Mouse (Mus musculus) liver, embryonic 15.5 days (tissue): Measurements from ENCODE around the gene Adck2. TPM values are rescaled to one million over a fixed set of nuclear protein-coding genes. Genes with fewer than 3 reads are reported as not detected.

Experiments
- ATAC-seq: fragments of 200-750 bp; cut with Nextera tagmentation; 2 replicates; pipeline ENCODE4 v1.8.0; 2017; ENCODE audit warnings: moderate number of reproducible peaks, mild to moderate bottlenecking, moderate library complexity; ENCODE audit not compliant: insufficient read depth
- H3K27ac ChIP-seq: fragments of 300-500 bp; sonication (generic); replicated peaks from 2 replicates; pipeline ENCODE4 v1.5.1; 2015; ENCODE audit warnings: mild to moderate bottlenecking, inconsistent platforms
- H3K27me3 ChIP-seq: fragments of 300-500 bp; sonication (generic); 2 replicates; pipeline ENCODE4 v1.6.1; 2015; ENCODE audit warnings: mild to moderate bottlenecking, inconsistent platforms
- H3K36me3 ChIP-seq: fragments of 300-500 bp; sonication (generic); replicated peaks from 2 replicates; pipeline ENCODE4 v1.6.1; 2015; ENCODE audit warnings: moderate library complexity, mild to moderate bottlenecking, inconsistent platforms
- H3K4me1 ChIP-seq: fragments of 300-500 bp; sonication (generic); replicated peaks from 2 replicates; pipeline ENCODE4 v1.6.1; 2015; ENCODE audit warnings: inconsistent platforms
- H3K4me2 ChIP-seq: fragments of 300-500 bp; sonication (generic); 2 replicates; pipeline ENCODE4 v1.6.1; 2015; ENCODE audit warnings: moderate library complexity, mild to moderate bottlenecking, inconsistent platforms
- H3K4me3 ChIP-seq: fragments of 300-500 bp; sonication (generic); replicated peaks from 2 replicates; pipeline ENCODE4 v1.5.1; 2015; ENCODE audit warnings: mild to moderate bottlenecking, inconsistent platforms
- H3K9ac ChIP-seq: fragments of 300-500 bp; sonication (generic); 2 replicates; pipeline ENCODE4 v1.6.1; 2015; ENCODE audit warnings: moderate library complexity, mild to moderate bottlenecking, inconsistent platforms
- H3K9me3 ChIP-seq: fragments of 300-500 bp; sonication (generic); replicated peaks from 2 replicates; pipeline ENCODE4 v1.6.1; 2016; ENCODE audit warnings: inconsistent platforms
- WGBS: fragments of 180-500 bp; shearing (Covaris S2); methylation state at CpG from one replicate; pipeline ENCODE4 v1.1.7; 2015; ENCODE audit warnings: mixed read lengths; ENCODE audit not compliant: insufficient replicate concordance; 5-methylcytosine and 5-hydroxymethylcytosine counted together
- polyA plus RNA-seq: library from polyadenylated mRNA; unstranded; fragments of >200 nt; fragmentation: Nextera tagmentation; extraction: Ambion mirVana; gene quantifications from 2 replicates; pipeline ENCODE4 v1.2.1, GENCODE M21; 2015

Adck2 gene
- polyA plus RNA-seq, 1 experiment from 2014 or later = 10.9 TPM

- Histone ChIP-seq H3K4me2 (no peak overlapping the region), H3K4me1 (peaks cover 18% of the 10 kb centered on the region), H3K9ac (no peak overlapping the region), H3K36me3 (no peaks in the 10 kb centered on the region), H3K27ac (no peak overlapping the region), H3K27me3 (peaks cover 3% of the 10 kb centered on the region; the same call in 1 of the 2 replicates), H3K4me3 (no peak overlapping the region), H3K9me3 (no peaks in the 10 kb centered on the region)
- ATAC-seq = no peak
- WGBS = 38% methylated on average over 2 of the region's 2 CpGs
Measured at GRCm38 (mm10) chr6:39540563-39540962, 33.1 kb upstream of the Adck2 start.

GRCm38 (mm10) chr6:39542631-39543597, 30.8 kb upstream of the Adck2 start:
- 39% methylated on average over 15 of the region's 15 CpGs for WGBS
- no peak overlapping the region for H3K4me2 ChIP-seq
- no peaks in the 10 kb centered on the region for H3K9me3 ChIP-seq
- peaks cover 18% of the 10 kb centered on the region for H3K4me1 ChIP-seq
- peaks cover 3% of the 10 kb centered on the region; the same call in 1 of the 2 replicates for H3K27me3 ChIP-seq
- H3K27ac ChIP-seq = no peak overlapping the region; the same call in 1 of the 2 replicates
- no peak overlapping the region for H3K4me3 ChIP-seq
- no peaks in the 10 kb centered on the region for H3K36me3 ChIP-seq
- H3K9ac ChIP-seq = no peak overlapping the region
- ATAC-seq = peak; percentile 52; the same call in 1 of the 2 replicates

GRCm38 (mm10) chr6:39543769-39544420, 29.8 kb upstream of the Adck2 start:
- WGBS = 60% methylated on average over 15 of the region's 15 CpGs

GRCm38 (mm10) chr6:39545474-39545873, 28.2 kb upstream of the Adck2 start:
- no peak overlapping the region for H3K4me3 ChIP-seq
- no peaks in the 10 kb centered on the region for H3K27me3 ChIP-seq
- H3K9me3 ChIP-seq = no peaks in the 10 kb centered on the region
- H3K9ac ChIP-seq = no peak overlapping the region
- H3K27ac ChIP-seq = no peak overlapping the region
- no peak for ATAC-seq
- 71% methylated on average over 7 of the region's 7 CpGs for WGBS
- H3K36me3 ChIP-seq = no peaks in the 10 kb centered on the region
- H3K4me2 ChIP-seq = no peak overlapping the region
- peaks cover 12% of the 10 kb centered on the region for H3K4me1 ChIP-seq

More at GRCm38 (mm10) chr6:39543769-39544420, 29.8 kb upstream of the Adck2 start:
- Histone ChIP-seq H3K27me3 (no peaks in the 10 kb centered on the region), H3K4me2 (no peak overlapping the region), H3K27ac (no peak overlapping the region), H3K36me3 (no peaks in the 10 kb centered on the region), H3K9me3 (no peaks in the 10 kb centered on the region), H3K9ac (no peak overlapping the region), H3K4me1 (peaks cover 18% of the 10 kb centered on the region), H3K4me3 (no peak overlapping the region)
- ATAC-seq = no peak

GRCm38 (mm10) chr6:39548030-39548429, 25.6 kb upstream of the Adck2 start:
- no peaks in the 10 kb centered on the region for H3K36me3 ChIP-seq
- 59% methylated on average over 5 of the region's 5 CpGs for WGBS
- H3K27me3 ChIP-seq = no peaks in the 10 kb centered on the region
- no peak for ATAC-seq
- H3K4me1 ChIP-seq = peaks cover 4% of the 10 kb centered on the region; the same call in 1 of the 2 replicates
- H3K9me3 ChIP-seq = no peaks in the 10 kb centered on the region
- no peak overlapping the region for H3K4me2 ChIP-seq
- no peak overlapping the region for H3K4me3 ChIP-seq
- no peak overlapping the region for H3K27ac ChIP-seq
- no peak overlapping the region for H3K9ac ChIP-seq

GRCm38 (mm10) chr6:39551981-39552636, 21.6 kb upstream of the Adck2 start:
- Histone ChIP-seq H3K27ac (no peak overlapping the region), H3K4me2 (no peak overlapping the region), H3K4me1 (0 out of 2 replicates have a peak, but pooled peaks cover 1% of the 10 kb centered on the region), H3K9ac (no peak overlapping the region), H3K4me3 (no peak overlapping the region), H3K9me3 (no peaks in the 10 kb centered on the region), H3K36me3 (no peaks in the 10 kb centered on the region), H3K27me3 (peaks cover 38% of the 10 kb centered on the region)
- 32% methylated on average over 8 of the region's 8 CpGs for WGBS
- no peak for ATAC-seq

- Histone ChIP-seq H3K4me1 (peaks cover 4% of the 10 kb centered on the region; the same call in 1 of the 2 replicates), H3K9me3 (no peaks in the 10 kb centered on the region), H3K9ac (no peak overlapping the region), H3K4me3 (no peak overlapping the region), H3K27ac (no peak overlapping the region), H3K4me2 (no peak overlapping the region), H3K36me3 (no peaks in the 10 kb centered on the region), H3K27me3 (peaks cover 67% of the 10 kb centered on the region)
- ATAC-seq = no peak
- 60% methylated on average over 12 of the region's 12 CpGs for WGBS
Measured at GRCm38 (mm10) chr6:39554888-39555647, 18.6 kb upstream of the Adck2 start.

- Histone ChIP-seq H3K4me2 (no peak overlapping the region), H3K9ac (no peak overlapping the region), H3K4me1 (peaks cover 4% of the 10 kb centered on the region; the same call in 1 of the 2 replicates), H3K9me3 (no peaks in the 10 kb centered on the region), H3K27me3 (peaks cover 68% of the 10 kb centered on the region), H3K36me3 (no peaks in the 10 kb centered on the region), H3K4me3 (no peak overlapping the region), H3K27ac (no peak overlapping the region)
- WGBS = 52% methylated on average over 2 of the region's 2 CpGs
- ATAC-seq = no peak
Measured at GRCm38 (mm10) chr6:39555648-39555945, 18.1 kb upstream of the Adck2 start.

GRCm38 (mm10) chr6:39556900-39557659, 16.6 kb upstream of the Adck2 start:
- H3K4me3 ChIP-seq = peak overlapping the region; percentile 57
- peak overlapping the region; percentile 68 for H3K4me2 ChIP-seq
- peaks cover 68% of the 10 kb centered on the region for H3K27me3 ChIP-seq
- peaks cover 6% of the 10 kb centered on the region for H3K4me1 ChIP-seq
- peak; percentile 25; the same call in 1 of the 2 replicates for ATAC-seq
- H3K36me3 ChIP-seq = no peaks in the 10 kb centered on the region
- WGBS = 1% methylated on average over 53 of the region's 54 CpGs
- peak overlapping the region; percentile 32; the same call in 1 of the 2 replicates for H3K9ac ChIP-seq
- no peaks in the 10 kb centered on the region for H3K9me3 ChIP-seq
- H3K27ac ChIP-seq = no peak overlapping the region

- Histone ChIP-seq H3K4me3 (peak within 1 kb of the TSS; percentile 57), H3K9ac (peak within 1 kb of the TSS; percentile 32; the same call in 1 of the 2 replicates), H3K27me3 (peaks cover 68% of the 10 kb centered on the region), H3K27ac (no peak within 1 kb of the TSS), H3K36me3 (no peaks in the 10 kb centered on the region), H3K9me3 (no peaks in the 10 kb centered on the region), H3K4me1 (peaks cover 13% of the 10 kb centered on the region), H3K4me2 (peak within 1 kb of the TSS; percentile 68)
- 3% methylated on average over 50 of the region's 50 CpGs for WGBS
- ATAC-seq = peak; percentile 54
Measured at GRCm38 (mm10) chr6:39557723-39558261, 15.9 kb upstream of the Adck2 start, which contains the start of gene Dennd2a. Dennd2a (minus strand) TSS chr6:39557867.
